Mouse (Mus musculus) embryonic fibroblast, embryonic 13.5 days (primary cell): ENCODE results near the gene Runx1.

ENCODE experiments used
- CTCF ChIP-seq: IDR thresholded peaks from 2 replicates; pipeline ENCODE4 v1.5.1; 2011; ENCODE audit warnings: mild to moderate bottlenecking, control low read depth, low read length, moderate library complexity, borderline replicate concordance; ENCODE audit not compliant: insufficient read depth
- POLR2A ChIP-seq: IDR thresholded peaks from 2 replicates; pipeline ENCODE4 v1.6.1; 2011; ENCODE audit warnings: low read depth, mild to moderate bottlenecking, control low read depth, low read length, moderate library complexity

- TF ChIP-seq CTCF (no peak), POLR2A (0 out of 2 replicates have a peak, but pooled peaks have one; percentile 17)
These were observed 130.6 kb downstream of the Runx1 start for GRCm38 (mm10) chr16:92695200-92695921.
